Mouse (Mus musculus) spleen, postnatal 0 days (tissue): ENCODE data around the gene A830031A19Rik. TPM values are rescaled to one million over a fixed set of nuclear protein-coding genes. Genes with fewer than 3 reads are reported as not detected.

Experiments
- polyA plus RNA-seq: library from polyadenylated mRNA; unstranded; fragments of >200 nt; fragmentation: Nextera tagmentation; extraction: Ambion mirVana; gene quantifications from 2 replicates; pipeline ENCODE4 v1.2.1, GENCODE M21; 2015

A830031A19Rik gene
- polyA plus RNA-seq, result not detected in 2 replicates

GRCm38 (mm10) chr11:24074634-24075104 is at the start of gene A830031A19Rik:
Gene A830031A19Rik, minus strand, starts transcription at chr11:24075054.

GRCm38 (mm10) chr11:24077795-24078705 is 3.2 kb upstream of the A830031A19Rik start, which contains the start of gene Bcl11a:
Gene Bcl11a, plus strand, starts transcription at chr11:24078056.

Other genes with a start within 250 kb of the A830031A19Rik start
- 4.1 and 5.2 TPM in 2 replicates for gene Papolg, start 179.8 kb downstream of the A830031A19Rik start, polyA plus RNA-seq
- 30.7 and 39.5 TPM in 2 replicates for gene Bcl11a, start 3.0 kb upstream of the A830031A19Rik start, polyA plus RNA-seq